Mouse (Mus musculus) c-Kit-positive CD71-positive TER-119-positive erythroid progenitor cells, embryonic 14.5 days (primary cell): ENCODE data around the gene 1700020N01Rik.

Experiments
- DNase-seq: peaks from one replicate; pipeline ENCODE4 v3.0.0-alpha.2; 2013; ENCODE audit warnings: low spot score

The 1700020N01Rik gene

GRCm38 (mm10) chr10:21592896-21593380 is at the start of gene 1700020N01Rik:
1700020N01Rik (plus strand) TSS chr10:21593145.
- DNase-seq = no peak

DNA sequence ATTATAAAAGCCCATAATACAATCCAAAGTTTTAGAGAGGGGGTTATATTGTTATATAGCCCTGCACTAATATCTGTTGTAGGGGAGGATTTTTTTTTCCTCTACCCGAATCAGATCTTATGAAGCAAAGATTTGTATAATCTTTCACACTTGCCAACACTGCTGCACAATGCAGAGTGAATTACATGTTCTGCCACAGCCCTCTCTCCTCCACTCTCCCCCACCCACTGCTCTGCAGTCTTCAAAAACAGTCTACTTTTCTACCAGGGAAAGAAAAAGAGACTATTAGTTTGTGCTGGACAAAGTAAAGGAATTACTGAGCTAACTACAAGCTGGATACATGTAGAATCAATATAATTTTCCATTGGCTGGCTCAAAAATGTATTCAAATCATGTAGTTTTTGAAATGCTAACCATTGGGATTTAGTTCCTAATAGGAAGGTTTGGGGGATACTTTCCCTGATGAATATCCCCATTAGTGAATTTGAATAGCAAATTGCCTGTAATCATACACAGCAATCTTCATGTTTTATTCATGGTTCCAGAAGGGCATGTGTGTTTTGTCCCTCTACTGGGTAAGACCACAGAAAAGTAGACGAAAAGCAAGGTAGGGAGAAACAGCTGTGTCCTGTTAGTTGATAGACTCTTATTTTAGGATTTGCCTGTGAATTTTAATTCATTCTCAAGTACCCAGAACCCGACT is 49.2 kb upstream of the 1700020N01Rik start:
- DNase-seq = no peak

GRCm38 (mm10) chr10:21544721-21545120 is 48.2 kb upstream of the 1700020N01Rik start:
- no peak for DNase-seq

GRCm38 (mm10) chr10:21545446-21545845 is 47.5 kb upstream of the 1700020N01Rik start:
- DNase-seq = no peak

- no peak for DNase-seq
These were observed 44.0 kb upstream of the 1700020N01Rik start for GRCm38 (mm10) chr10:21548871-21549505.

DNA sequence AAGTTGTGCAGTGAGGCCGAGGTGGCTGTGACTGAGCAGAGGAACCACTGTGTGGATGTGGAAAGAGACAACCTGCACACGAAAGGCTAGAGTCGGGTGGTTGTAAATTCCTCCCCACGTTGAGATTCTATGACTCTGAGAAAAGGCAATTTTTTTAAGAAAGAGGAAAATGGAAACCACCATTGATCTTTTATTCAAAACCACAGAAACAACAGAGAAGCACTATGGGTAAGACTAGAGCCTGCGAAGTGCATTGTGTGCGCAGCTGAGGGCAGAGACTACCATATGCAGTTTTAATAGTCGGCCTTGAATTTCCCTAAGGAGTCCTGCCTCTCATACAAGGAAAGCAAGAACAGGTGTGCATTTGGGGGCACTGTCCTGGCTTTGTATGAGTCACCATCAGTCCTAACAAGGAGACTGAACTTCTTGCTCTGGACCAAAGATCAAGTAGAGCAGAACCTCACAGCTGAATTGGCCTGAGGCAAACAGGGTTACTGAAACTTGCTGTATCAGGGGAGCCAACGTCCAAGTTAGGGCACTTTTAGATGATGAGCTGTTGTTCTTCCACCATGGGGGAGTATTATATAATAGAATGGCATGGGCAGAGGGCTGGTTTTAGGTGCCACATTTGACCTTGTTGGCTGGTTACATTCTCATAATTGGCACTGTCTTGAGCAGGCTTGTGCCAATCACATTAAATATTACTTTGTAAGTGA is 39.8 kb upstream of the 1700020N01Rik start:
- no peak for DNase-seq

GRCm38 (mm10) chr10:21553683-21554035 is 39.3 kb upstream of the 1700020N01Rik start:
- no peak for DNase-seq

- DNase-seq = no peak
These were observed 37.9 kb upstream of the 1700020N01Rik start for GRCm38 (mm10) chr10:21554896-21555580.

- no peak for DNase-seq
These were observed 33.2 kb upstream of the 1700020N01Rik start for GRCm38 (mm10) chr10:21559769-21560168.

DNA sequence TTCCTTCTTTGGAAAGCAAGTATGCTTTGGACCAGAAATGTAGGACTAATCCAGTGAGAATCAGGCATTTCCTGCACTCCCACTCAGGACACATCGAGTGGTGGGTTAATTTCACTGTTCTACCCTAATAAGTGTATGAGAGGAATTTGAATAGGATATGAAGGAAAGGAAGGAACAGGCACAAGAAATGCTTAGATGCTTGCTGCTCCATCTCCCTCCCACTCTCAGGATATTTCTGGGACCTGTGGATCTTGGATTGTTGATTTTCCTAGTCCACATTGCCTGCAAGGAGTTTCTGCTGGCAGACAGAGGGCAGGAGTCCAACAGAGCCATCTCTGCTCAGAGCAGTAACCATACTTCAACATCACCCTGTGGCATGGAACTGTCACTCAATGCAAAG is 31.8 kb upstream of the 1700020N01Rik start:
- no peak for DNase-seq

DNA sequence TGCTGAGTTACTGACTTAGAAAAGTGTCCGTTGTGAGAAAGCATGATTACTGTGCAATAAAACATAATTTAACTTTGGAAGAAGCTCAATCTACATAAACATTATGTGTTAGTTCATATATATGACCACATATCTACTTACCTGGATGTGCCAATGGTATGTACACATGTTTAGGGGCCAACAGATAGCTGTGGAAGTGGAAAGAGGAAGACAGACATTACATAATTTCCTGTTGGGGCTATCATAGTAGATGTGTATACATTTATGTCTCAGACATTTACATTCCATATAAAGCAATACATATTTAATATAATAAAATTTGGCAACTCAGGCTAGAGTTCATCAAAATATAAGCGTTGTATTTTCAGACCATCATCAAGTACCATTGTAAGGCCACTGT is 29.5 kb upstream of the 1700020N01Rik start:
- DNase-seq = no peak

DNA sequence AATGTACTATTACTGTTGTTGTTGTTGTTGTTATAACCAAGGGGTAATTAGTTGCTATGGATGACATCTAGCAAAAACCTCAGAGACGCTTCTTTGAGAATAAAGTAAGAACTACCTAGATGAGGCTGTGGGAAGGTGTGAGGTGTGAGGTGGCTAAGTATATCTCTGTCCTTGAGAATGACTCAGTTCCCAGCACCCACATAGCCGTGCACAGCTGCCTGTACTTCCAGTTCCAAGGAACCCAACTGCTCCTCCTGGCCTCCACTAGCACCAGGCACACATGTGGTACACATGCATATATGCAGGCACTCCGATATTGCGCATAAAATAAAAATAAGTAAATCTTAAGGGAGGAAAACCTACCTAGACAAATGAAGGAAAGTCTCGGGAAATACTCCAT is 28.8 kb upstream of the 1700020N01Rik start:
- DNase-seq = no peak

DNA sequence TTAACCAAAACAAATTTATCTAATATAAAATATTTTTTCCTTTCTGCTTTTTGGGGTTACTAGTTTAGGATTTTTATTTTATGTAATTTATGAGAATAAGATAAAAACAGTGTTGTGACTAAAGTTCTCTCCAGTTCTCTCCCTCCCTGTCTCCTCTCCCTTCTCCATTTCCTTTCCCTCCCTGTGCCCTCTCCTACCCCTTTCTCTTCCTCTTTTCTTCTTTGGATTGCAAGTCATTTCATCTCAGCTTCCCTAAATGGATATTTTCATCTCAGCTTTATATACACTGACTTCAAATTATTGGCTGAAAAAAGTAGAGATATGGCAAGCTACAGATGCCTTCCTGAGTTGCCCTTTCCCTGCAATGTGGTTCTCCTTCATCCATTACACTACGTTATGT is 26.9 kb upstream of the 1700020N01Rik start:
- no peak for DNase-seq

GRCm38 (mm10) chr10:21571615-21572014 is 21.3 kb upstream of the 1700020N01Rik start:
- DNase-seq = no peak

DNA sequence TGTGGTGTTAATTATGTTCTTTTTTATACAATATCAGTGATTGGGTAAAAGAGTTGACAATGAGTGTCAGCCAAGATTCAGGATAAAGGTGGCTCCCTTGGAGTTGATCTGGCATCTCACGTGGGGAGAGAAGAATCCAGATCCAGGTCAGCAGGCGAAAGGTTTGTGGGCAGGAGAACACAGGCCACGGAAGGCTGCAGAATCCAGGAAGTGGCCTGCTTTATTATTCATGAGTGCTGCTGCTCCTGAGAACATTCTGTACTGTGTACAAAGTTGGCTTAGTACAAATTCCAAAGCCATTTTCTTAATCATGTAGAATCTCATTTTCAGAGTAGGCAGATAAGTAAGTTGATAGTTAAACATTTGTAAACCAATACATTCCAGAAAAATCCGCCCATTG is 19.2 kb upstream of the 1700020N01Rik start:
- no peak for DNase-seq

DNA sequence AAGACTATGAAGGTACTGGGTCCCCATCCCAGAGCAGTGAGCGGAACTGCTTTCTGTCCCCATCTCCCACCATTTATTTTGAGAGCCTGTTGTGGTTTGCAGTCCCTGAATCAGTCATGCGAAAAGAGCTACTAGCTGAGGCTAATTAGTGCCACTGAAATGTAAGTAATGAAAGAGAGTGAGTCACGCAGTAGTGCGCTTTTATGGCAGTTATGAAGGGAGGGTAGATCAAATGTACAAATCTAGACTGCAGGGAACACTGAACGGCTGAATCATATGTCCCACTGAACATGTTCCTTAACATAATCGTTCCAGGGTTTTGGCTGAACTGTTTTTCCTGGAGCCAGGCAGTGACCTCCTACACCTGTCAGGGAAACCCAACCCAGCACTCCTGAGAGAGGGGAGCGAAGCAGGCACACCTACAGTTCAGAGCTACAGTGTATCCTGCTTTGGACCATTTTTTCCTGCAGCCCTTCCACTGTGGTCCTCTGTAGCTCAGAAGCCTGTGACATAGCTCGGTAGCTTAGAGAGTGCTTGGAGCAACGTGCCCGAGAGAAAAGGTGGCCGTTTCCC is 17.1 kb upstream of the 1700020N01Rik start:
- no peak for DNase-seq

- no peak for DNase-seq
These were observed 15.1 kb upstream of the 1700020N01Rik start for GRCm38 (mm10) chr10:21577798-21578197.

DNA sequence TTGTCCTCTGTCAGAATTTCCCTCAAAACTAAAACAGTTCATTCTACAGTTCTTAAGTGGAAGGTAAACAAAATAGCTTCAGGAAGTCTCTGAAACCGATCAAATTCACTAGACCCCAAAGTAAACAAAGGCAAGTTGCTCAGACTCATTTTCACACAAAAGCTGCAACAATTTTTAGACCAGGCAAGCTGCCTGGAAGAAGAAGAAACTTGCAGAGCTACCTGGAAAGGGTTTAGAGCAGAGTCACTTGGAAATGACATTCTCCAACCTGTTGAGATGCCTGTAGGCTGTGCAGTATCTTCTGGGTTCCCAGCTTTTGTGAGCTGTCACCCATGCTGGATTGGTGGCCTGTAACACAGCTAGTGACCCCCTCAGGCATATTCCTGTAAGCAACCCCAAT is 11.4 kb upstream of the 1700020N01Rik start:
- DNase-seq = no peak

DNA sequence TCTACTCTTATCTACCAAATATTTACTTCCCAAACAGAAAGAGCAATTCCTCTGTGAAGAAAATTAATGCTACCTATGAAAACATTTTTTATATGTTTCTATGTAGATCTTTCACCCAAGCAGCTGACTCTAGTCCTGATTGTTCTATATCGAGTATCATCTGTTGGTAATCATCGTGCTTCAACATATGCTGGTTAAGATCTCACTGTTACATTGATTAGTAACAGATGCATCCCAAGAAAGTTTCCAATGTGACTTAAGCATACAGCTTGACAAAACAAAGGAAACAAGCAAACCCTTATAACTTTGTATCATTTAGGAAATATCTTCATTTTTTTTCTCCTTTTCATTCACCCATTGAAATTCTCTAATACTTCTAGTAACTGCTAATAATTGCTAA is 5.9 kb upstream of the 1700020N01Rik start:
- DNase-seq = no peak

- DNase-seq = no peak
These were observed 4.7 kb upstream of the 1700020N01Rik start for GRCm38 (mm10) chr10:21588007-21588852.

- DNase-seq = peak; percentile 3
These were observed 8.0 kb downstream of the 1700020N01Rik start for GRCm38 (mm10) chr10:21600931-21601330.
